Mouse (Mus musculus) lung, embryonic 14.5 days (tissue): ENCODE results near the gene Camkmt. TPM values are rescaled to one million over a fixed set of nuclear protein-coding genes. Genes with fewer than 3 reads are reported as not detected.
A peak's percentile ranks its signal among the peaks of the same experiment; 100 is the strongest.

ENCODE experiments used
- ATAC-seq: fragments of 200-750 bp; cut with Nextera tagmentation; 2 replicates; pipeline ENCODE4 v1.8.0; 2017; ENCODE audit warnings: mild to moderate bottlenecking, moderate TSS enrichment, moderate library complexity; ENCODE audit not compliant: insufficient read depth
- DNase-seq: peaks from one replicate; pipeline ENCODE4 v3.0.0-alpha.2; 2015
- H3K27ac ChIP-seq: fragments of 300-500 bp; sonication (generic); 2 replicates; pipeline ENCODE4 v1.5.1; 2014; ENCODE audit warnings: low read depth, mild to moderate bottlenecking, moderate library complexity
- H3K27me3 ChIP-seq: fragments of 300-500 bp; sonication (generic); 2 replicates; pipeline ENCODE4 v1.6.1; 2014; ENCODE audit warnings: low read length, control low read depth; ENCODE audit not compliant: insufficient read depth
- H3K36me3 ChIP-seq: fragments of 300-500 bp; sonication (generic); 2 replicates; pipeline ENCODE4 v1.6.1; 2014; ENCODE audit warnings: control low read depth; ENCODE audit not compliant: insufficient read depth
- H3K4me1 ChIP-seq: fragments of 300-500 bp; sonication (generic); 2 replicates; pipeline ENCODE4 v1.6.1; 2014; ENCODE audit warnings: antibody characterized with exemption, control low read depth; ENCODE audit not compliant: insufficient read depth
- H3K4me2 ChIP-seq: fragments of 300-500 bp; sonication (generic); 2 replicates; pipeline ENCODE4 v1.6.1; 2014; ENCODE audit warnings: mild to moderate bottlenecking
- H3K4me3 ChIP-seq: fragments of 300-500 bp; sonication (generic); 2 replicates; pipeline ENCODE4 v1.5.1; 2014; ENCODE audit warnings: low read depth, low read length
- H3K9ac ChIP-seq: fragments of 300-500 bp; sonication (generic); 2 replicates; pipeline ENCODE4 v1.6.1; 2014
- H3K9me3 ChIP-seq: fragments of 300-500 bp; sonication (generic); 2 replicates; pipeline ENCODE4 v1.6.1; 2016; ENCODE audit warnings: low read depth, low read length, control low read depth
- CTCF ChIP-seq: IDR thresholded peaks from 2 replicates; pipeline ENCODE4 v1.5.1; 2016; ENCODE audit warnings: antibody characterized with exemption, low read depth
- WGBS: fragments of 180-500 bp; shearing (Covaris S2); extraction: QIAGEN DNeasy Blood & Tissue Kit; methylation state at CpG from one replicate; pipeline ENCODE4 v1.1.7; 2014; 5-methylcytosine and 5-hydroxymethylcytosine counted together
- polyA plus RNA-seq: library from polyadenylated mRNA; unstranded; fragments of >200 nt; fragmentation: Nextera tagmentation; extraction: Ambion mirVana; gene quantifications from 2 replicates; pipeline ENCODE4 v1.2.1, GENCODE M21; 2014

Camkmt gene
- polyA plus RNA-seq, 1 experiment from 2014 or later = 11.7 TPM

DNA sequence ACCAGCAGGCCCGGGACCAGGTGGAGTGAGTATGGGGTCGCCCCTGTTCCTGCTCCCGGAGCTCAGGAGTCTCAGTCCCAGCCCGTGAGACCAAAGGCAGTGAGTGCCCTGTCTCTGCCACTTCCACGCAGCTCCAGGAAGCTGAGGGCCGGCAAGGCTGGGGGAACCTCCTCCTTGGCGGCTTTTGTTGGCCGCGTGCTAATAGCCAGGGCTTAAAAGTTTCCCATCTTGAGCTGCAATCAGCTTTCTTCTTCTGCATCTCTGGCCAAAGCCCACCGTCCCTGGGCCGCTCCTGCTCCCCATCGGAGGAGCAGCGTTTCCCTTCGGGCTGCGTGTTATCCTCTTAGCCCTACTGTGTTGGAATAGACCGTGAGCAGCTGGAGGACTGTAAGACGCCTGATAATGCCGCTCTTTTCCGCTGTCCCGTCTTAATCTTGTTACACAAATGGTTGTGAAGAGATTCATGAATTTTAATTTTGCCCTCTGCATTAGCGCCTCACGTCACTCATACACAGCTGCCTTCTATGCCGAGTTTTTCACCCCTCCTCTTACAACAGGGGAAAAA, 364.1 kb downstream of the Camkmt start:
- H3K27ac ChIP-seq = no peak overlapping the region
- no peaks in the 10 kb centered on the region for H3K4me1 ChIP-seq
- DNase-seq (peak; percentile 15), ATAC-seq (no peak)
- no peaks in the 10 kb centered on the region for H3K36me3 ChIP-seq
- H3K4me3 ChIP-seq = no peak overlapping the region
- no peak overlapping the region for H3K9ac ChIP-seq
- TF ChIP-seq CTCF = no peak
- H3K27me3 ChIP-seq = peaks cover 60% of the 10 kb centered on the region
- 4% methylated on average over 23 of the region's 23 CpGs for WGBS
- H3K4me2 ChIP-seq = peak overlapping the region; percentile 25; the same call in 1 of the 2 replicates
- H3K9me3 ChIP-seq = no peaks in the 10 kb centered on the region

DNA sequence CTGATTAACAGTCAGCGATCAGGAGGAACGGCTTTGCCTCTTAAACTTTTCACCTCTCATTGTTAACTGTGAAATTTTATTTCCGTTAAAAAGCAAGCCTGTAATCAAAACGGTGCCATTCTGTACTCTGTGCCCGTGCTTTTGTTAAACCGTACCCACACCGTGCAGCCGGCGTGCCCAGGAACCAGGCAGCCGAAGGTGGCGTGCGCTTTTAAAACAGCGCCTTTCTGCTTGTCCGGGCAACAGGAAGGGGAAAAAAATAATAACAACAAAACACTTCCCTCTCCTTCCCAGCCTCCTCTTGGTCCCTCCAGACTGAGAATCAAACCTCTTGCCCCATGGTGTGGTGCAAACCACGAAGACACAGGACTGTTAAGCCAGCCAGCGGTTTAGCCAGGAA, 364.7 kb downstream of the Camkmt start:
- Histone ChIP-seq H3K9ac (no peak overlapping the region), H3K4me2 (peak overlapping the region; percentile 25; the same call in 1 of the 2 replicates), H3K4me1 (no peaks in the 10 kb centered on the region), H3K9me3 (no peaks in the 10 kb centered on the region), H3K4me3 (peak overlapping the region; percentile 12; the same call in 1 of the 2 replicates), H3K36me3 (no peaks in the 10 kb centered on the region), H3K27me3 (peaks cover 66% of the 10 kb centered on the region), H3K27ac (no peak overlapping the region)
- no peak for ATAC-seq
- no peak for TF ChIP-seq CTCF
- whole genome bisulfite sequencing = 2% methylated on average over 16 of the region's 16 CpGs
- no peak for DNase-seq

DNA sequence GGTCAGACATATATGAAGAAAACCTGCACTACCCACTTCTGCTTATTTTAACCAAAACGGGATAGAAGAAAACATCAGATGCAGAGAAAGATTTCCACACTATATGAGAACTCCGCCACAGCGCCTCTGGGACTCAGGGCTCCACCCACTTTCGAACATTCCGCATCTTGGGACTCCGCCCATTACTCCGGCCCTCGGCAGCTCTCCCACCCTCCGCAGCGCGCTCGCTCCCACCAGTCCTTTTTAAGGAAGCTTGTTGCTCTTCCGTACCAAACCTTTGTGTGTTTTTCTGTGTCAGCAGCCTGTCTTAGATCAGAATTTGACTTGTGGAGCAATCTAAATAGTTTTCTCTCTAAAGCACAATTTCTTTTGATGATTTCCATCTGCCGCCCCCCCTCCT, 367.7 kb downstream of the Camkmt start:
- 1% methylated on average over 14 of the region's 14 CpGs for WGBS
- Histone ChIP-seq H3K36me3 (no peaks in the 10 kb centered on the region), H3K4me1 (no peaks in the 10 kb centered on the region), H3K27me3 (peaks cover 96% of the 10 kb centered on the region), H3K9ac (no peak overlapping the region), H3K4me2 (no peak overlapping the region), H3K4me3 (no peak overlapping the region), H3K27ac (no peak overlapping the region), H3K9me3 (no peaks in the 10 kb centered on the region)
- TF ChIP-seq CTCF = no peak
- DNase-seq (peak; percentile 72), ATAC-seq (no peak; the same call in 1 of the 2 replicates)

DNA sequence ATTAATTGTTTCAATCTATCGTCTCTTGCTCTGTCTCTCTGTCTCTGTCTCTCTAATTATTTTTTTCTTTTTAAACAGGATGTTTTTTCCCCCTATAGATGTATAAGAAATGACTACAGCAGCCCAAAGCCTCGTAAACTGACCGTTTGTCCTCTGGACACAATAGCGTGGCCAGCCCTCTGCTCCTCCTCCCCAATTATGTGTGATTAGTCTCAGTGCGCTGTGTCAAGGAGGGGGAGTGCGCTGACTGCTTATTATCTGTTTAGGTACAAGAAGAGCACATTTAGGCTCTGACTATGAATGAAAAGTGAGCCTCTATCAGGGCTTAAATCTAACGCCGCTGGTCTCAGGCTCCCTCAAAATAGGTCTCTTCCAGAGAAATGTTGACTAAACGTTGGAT, 368.2 kb downstream of the Camkmt start:
- Histone ChIP-seq H3K27ac (no peak overlapping the region), H3K4me3 (no peak overlapping the region), H3K9ac (no peak overlapping the region), H3K4me2 (no peak overlapping the region), H3K9me3 (no peaks in the 10 kb centered on the region), H3K27me3 (peaks cover 97% of the 10 kb centered on the region), H3K36me3 (no peaks in the 10 kb centered on the region), H3K4me1 (no peaks in the 10 kb centered on the region)
- ATAC-seq (no peak), DNase-seq (no peak)
- no peak for TF ChIP-seq CTCF
- 13% methylated on average over 9 of the region's 9 CpGs for WGBS

DNA sequence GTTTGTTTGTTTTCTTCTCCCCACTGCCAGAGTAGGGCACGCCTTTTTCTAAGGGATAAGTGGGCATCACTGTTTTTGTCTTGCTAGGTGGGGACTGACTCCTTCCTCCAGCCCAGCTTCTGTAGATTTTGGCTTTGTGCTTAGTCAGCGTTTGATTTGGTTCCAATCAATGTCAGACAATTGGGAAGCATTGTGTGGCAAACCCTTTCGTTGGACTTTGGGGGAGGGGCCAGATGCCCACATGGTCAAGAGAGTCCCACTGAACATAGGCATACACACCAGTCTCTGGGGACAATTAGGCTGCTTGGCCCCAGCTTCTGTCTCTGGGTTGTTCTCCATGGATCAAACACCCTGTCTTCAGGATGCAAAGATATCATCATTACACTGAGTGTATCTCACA, 371.2 kb downstream of the Camkmt start:
- Histone ChIP-seq H3K27ac (no peak overlapping the region), H3K4me1 (no peaks in the 10 kb centered on the region), H3K4me2 (no peak overlapping the region), H3K9me3 (no peaks in the 10 kb centered on the region), H3K36me3 (no peaks in the 10 kb centered on the region), H3K4me3 (no peak overlapping the region), H3K9ac (no peak overlapping the region), H3K27me3 (peaks cover 97% of the 10 kb centered on the region)
- 45% methylated on average over 3 of the region's 3 CpGs for WGBS
- DNase-seq (no peak), ATAC-seq (no peak)
- TF ChIP-seq CTCF = no peak

DNA sequence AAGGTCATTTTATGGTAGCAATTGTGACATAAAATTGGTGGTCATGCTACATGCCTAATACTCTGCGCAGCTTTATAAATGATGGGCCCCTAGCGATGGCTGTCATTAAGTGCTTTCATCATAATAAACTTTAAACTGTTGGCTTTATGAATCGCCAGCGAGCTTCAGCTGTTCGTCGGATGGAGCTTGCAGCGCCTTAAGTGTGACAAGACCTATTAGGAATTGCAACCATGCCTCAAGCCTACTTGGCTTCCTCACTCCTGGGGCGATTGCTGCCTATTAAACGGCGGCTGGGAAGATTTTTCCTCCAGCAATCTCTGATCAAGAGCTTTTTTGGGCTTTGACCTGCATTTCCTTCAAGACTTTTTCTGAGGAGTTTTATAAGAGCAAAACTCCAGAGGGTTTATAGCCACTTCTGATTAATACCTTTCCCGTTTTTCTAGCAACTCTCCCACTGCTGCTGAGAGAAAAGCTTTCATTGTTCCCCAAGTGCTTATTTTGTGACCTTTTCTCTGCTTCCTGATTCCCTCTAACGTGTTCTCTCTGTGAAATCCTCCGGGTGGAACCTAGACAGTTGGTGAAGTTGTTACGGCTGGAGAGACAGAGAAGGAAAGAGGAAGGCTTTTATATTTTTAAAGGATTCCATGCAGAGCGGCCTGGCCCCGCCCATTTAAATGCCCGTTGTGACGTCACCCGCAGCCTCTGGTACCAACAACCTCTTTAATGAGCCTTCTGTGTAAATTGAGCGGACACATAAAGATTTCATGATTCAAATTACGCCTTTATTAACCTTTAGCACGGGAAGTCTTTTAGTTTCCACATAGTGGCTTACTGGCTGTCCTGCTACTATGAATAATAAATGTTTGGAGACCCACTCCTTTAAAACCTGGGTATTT, 373.4 kb downstream of the Camkmt start:
- Histone ChIP-seq H3K4me2 (no peak overlapping the region), H3K9me3 (no peaks in the 10 kb centered on the region), H3K36me3 (no peaks in the 10 kb centered on the region), H3K4me3 (no peak overlapping the region), H3K27ac (no peak overlapping the region), H3K27me3 (peaks cover 96% of the 10 kb centered on the region), H3K9ac (no peak overlapping the region), H3K4me1 (no peaks in the 10 kb centered on the region)
- WGBS = 12% methylated on average over 22 of the region's 22 CpGs
- ATAC-seq (no peak), DNase-seq (no peak)
- no peak for TF ChIP-seq CTCF
